Mouse (Mus musculus) liver, adult 2 months (tissue): ENCODE measurements around the gene Cd79b.

Experiments
- CTCF ChIP-seq: fragments of 200-500 bp; IDR thresholded peaks from 2 replicates; pipeline ENCODE4 v1.5.1; 2011; ENCODE audit warnings: low read depth, low read length, control low read depth
- POLR2A ChIP-seq: fragments of 200-500 bp; IDR thresholded peaks from 2 replicates; pipeline ENCODE4 v1.6.1; 2011; ENCODE audit warnings: low read length, control low read depth; ENCODE audit not compliant: insufficient read depth; ENCODE audit errors: extremely low read depth

GRCm38 (mm10) chr11:106273811-106274210, 40.8 kb downstream of the Cd79b start:
- TF ChIP-seq CTCF (no peak), POLR2A (no peak)
